Mouse (Mus musculus) MEL (cell line): Measurements from ENCODE around the gene Lats2.

Experiments used
- CHD2 ChIP-seq: IDR thresholded peaks from 2 replicates; pipeline ENCODE4 v1.6.1; 2011; ENCODE audit warnings: low read length, improper control_type of control experiment
- CTCF ChIP-seq, 3 experiments: IDR thresholded peaks in 2 of 3; conservative IDR thresholded peaks in 1 of 3; 2 replicates each; pipeline ENCODE4 v1.5.1; 2011 to 2012; ENCODE audit warnings: low read length in 3 of 3, low read depth in 2 of 3, mild to moderate bottlenecking in 2 of 3, improper control_type of control experiment in 1 of 3, inconsistent platforms in 1 of 3, mixed read lengths in 1 of 3, moderate library complexity in 1 of 3; ENCODE audit not compliant: control insufficient read depth in 1 of 3, insufficient read depth in 1 of 3, poor library complexity in 1 of 3, severe bottlenecking in 1 of 3
- E2F4 ChIP-seq: IDR thresholded peaks from 2 replicates; pipeline ENCODE4 v1.6.1; 2011; ENCODE audit warnings: low read depth, low read length, improper control_type of control experiment, borderline replicate concordance
- ETS1 ChIP-seq: IDR thresholded peaks from 2 replicates; pipeline ENCODE4 v1.6.1; 2012; ENCODE audit warnings: low read depth, mild to moderate bottlenecking, inconsistent platforms, low read length, improper control_type of control experiment, moderate library complexity
- GATA1 ChIP-seq: IDR thresholded peaks from 2 replicates; pipeline ENCODE4 v1.6.1; 2011; ENCODE audit warnings: low read depth, low read length, improper control_type of control experiment
- HCFC1 ChIP-seq: IDR thresholded peaks from 2 replicates; pipeline ENCODE4 v1.6.1; 2012; ENCODE audit warnings: low read depth, mild to moderate bottlenecking, inconsistent platforms, low read length, improper control_type of control experiment, moderate library complexity
- POLR2A ChIP-seq, 2 experiments: IDR thresholded peaks; 2 replicates each; pipeline ENCODE4 v1.6.1; 2011 to 2012; ENCODE audit warnings: low read length in 2 of 2, mild to moderate bottlenecking in 2 of 2, control low read depth in 1 of 2, improper control_type of control experiment in 1 of 2, low read depth in 1 of 2, moderate library complexity in 1 of 2; ENCODE audit not compliant: control insufficient read depth in 1 of 2, insufficient read depth in 1 of 2, poor library complexity in 1 of 2
- TBP ChIP-seq: IDR thresholded peaks from 2 replicates; pipeline ENCODE4 v1.8.0; 2011; ENCODE audit warnings: low read depth, low read length, improper control_type of control experiment
- TCF12 ChIP-seq: IDR thresholded peaks from 2 replicates; pipeline ENCODE4 v1.6.1; 2014; ENCODE audit warnings: low read depth, mild to moderate bottlenecking, inconsistent platforms, low read length, improper control_type of control experiment, moderate library complexity
- USF2 ChIP-seq, 2 experiments: IDR thresholded peaks; 2 replicates each; pipeline ENCODE4 v1.6.1; 2011 to 2012; ENCODE audit warnings: improper control_type of control experiment in 2 of 2, low read length in 2 of 2, borderline replicate concordance in 1 of 2, inconsistent platforms in 1 of 2, low read depth in 1 of 2, mild to moderate bottlenecking in 1 of 2; ENCODE audit not compliant: insufficient read depth in 1 of 2
- ZMIZ1 ChIP-seq: IDR thresholded peaks from 2 replicates; pipeline ENCODE4 v1.6.1; 2012; ENCODE audit warnings: low read depth, mild to moderate bottlenecking, inconsistent platforms, low read length, improper control_type of control experiment, moderate library complexity

GRCm38 (mm10) chr14:57705075-57705474, 53.1 kb downstream of the Lats2 start:
- TF ChIP-seq POLR2A (IDR thresholded peaks at IDR 0.05; ENCODE audit: control insufficient read depth in 1 of 2, insufficient read depth in 1 of 2, low read depth in 1 of 2, low read length in 2 of 2, poor library complexity in 1 of 2) (no peak), USF2 (IDR thresholded peaks at IDR 0.05; ENCODE audit: borderline replicate concordance in 1 of 2, insufficient read depth in 1 of 2, low read depth in 1 of 2, low read length in 2 of 2) (no peak), ZMIZ1 (no peak), CTCF (IDR thresholded peaks at IDR 0.05 in 2 of 3, conservative IDR thresholded peaks at IDR 0.05 in 1 of 3; ENCODE audit: control insufficient read depth in 1 of 3, insufficient read depth in 1 of 3, low read depth in 2 of 3, low read length in 3 of 3, poor library complexity in 1 of 3, severe bottlenecking in 1 of 3) (no peak), HCFC1 (no peak), TBP (no peak), GATA1 (no peak), E2F4 (no peak), ETS1 (no peak), CHD2 (no peak), TCF12 (no peak)
